Mouse (Mus musculus) stomach, embryonic 15.5 days (tissue): ENCODE data around the gene Osbp. TPM values are rescaled to one million over a fixed set of nuclear protein-coding genes. Genes with fewer than 3 reads are reported as not detected.

ENCODE experiments used
- ATAC-seq: fragments of 200-750 bp; cut with Nextera tagmentation; 2 replicates; pipeline ENCODE4 v1.8.0; 2017; ENCODE audit warnings: low read depth, moderate number of reproducible peaks, moderate TSS enrichment; ENCODE audit not compliant: insufficient read depth, low FRiP score
- H3K27ac ChIP-seq: fragments of 300-500 bp; sonication (generic); 2 replicates; pipeline ENCODE4 v1.5.1; 2015; ENCODE audit warnings: mild to moderate bottlenecking, inconsistent platforms
- H3K27me3 ChIP-seq: fragments of 300-500 bp; sonication (generic); replicated peaks from 2 replicates; pipeline ENCODE4 v1.6.1; 2015; ENCODE audit warnings: inconsistent platforms
- H3K36me3 ChIP-seq: fragments of 300-500 bp; sonication (generic); 2 replicates; pipeline ENCODE4 v1.6.1; 2015; ENCODE audit warnings: inconsistent platforms
- H3K4me1 ChIP-seq: fragments of 300-500 bp; sonication (generic); 2 replicates; pipeline ENCODE4 v1.6.1; 2015; ENCODE audit warnings: inconsistent platforms
- H3K4me2 ChIP-seq: fragments of 300-500 bp; sonication (generic); 2 replicates; pipeline ENCODE4 v1.6.1; 2015; ENCODE audit warnings: mild to moderate bottlenecking, inconsistent platforms
- H3K4me3 ChIP-seq: fragments of 300-500 bp; sonication (generic); replicated peaks from 2 replicates; pipeline ENCODE4 v1.5.1; 2015; ENCODE audit warnings: inconsistent platforms
- H3K9ac ChIP-seq: fragments of 300-500 bp; sonication (generic); 2 replicates; pipeline ENCODE4 v1.6.1; 2015; ENCODE audit warnings: inconsistent platforms
- H3K9me3 ChIP-seq: fragments of 300-500 bp; sonication (generic); 2 replicates; pipeline ENCODE4 v1.6.1; 2016; ENCODE audit warnings: inconsistent platforms
- WGBS: fragments of 180-500 bp; shearing (Covaris S2); methylation state at CpG from one replicate; pipeline ENCODE4 v1.1.7; 2015; 5-methylcytosine and 5-hydroxymethylcytosine counted together
- polyA plus RNA-seq: library from polyadenylated mRNA; unstranded; fragments of >200 nt; fragmentation: Nextera tagmentation; extraction: Ambion mirVana; gene quantifications from 2 replicates; pipeline ENCODE4 v1.2.1, GENCODE M21; 2015

Osbp gene
- polyA plus RNA-seq, 1 experiment from 2014 or later = 5.0 TPM

DNA sequence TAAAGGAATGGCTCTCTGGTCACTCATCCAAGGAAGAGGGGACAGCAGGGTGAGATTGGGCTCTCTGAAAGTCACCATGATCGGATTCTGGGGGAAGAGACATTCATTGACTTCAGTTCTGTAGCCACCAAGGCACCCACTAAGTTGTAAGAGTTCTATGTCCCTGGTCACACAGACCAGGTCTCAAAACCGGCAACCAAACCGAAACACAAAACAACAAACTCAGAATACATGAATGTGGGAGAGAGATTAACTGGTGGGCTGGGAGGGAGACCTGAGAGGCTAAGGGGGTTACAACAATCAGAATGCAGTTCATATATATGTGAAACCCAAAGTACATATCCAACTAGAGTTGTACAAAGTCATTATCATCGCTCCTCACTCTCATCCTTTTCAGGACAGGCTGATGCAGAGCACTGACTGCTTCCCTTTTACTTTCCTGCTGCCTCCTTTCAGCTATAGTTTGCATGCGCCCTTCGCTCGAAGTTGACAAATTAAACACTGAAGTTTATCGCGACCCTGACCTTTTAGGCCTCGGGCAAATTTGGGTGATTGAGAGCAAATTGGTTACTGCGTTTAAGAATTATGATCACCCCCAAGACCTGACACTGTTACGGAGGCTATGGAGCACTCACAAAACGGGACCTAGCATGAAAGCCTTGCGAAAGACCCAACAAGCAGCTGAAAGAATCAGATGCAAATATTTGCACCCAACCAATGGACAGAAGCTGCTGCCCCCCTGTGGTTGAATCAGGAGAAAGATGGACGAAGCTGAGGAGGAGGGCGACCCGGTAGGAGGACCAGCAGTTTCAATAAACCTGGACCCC, 41.6 kb downstream of the Osbp start:
- Histone ChIP-seq H3K9me3 (no peaks in the 10 kb centered on the region), H3K9ac (no peak overlapping the region), H3K4me2 (peak overlapping the region; percentile 68), H3K27ac (no peak overlapping the region), H3K27me3 (no peaks in the 10 kb centered on the region), H3K4me3 (peak overlapping the region; percentile 70), H3K4me1 (peaks cover 14% of the 10 kb centered on the region; the same call in 1 of the 2 replicates), H3K36me3 (no peaks in the 10 kb centered on the region)
- no peak for ATAC-seq
- 14% methylated on average over 17 of the region's 17 CpGs for WGBS

DNA sequence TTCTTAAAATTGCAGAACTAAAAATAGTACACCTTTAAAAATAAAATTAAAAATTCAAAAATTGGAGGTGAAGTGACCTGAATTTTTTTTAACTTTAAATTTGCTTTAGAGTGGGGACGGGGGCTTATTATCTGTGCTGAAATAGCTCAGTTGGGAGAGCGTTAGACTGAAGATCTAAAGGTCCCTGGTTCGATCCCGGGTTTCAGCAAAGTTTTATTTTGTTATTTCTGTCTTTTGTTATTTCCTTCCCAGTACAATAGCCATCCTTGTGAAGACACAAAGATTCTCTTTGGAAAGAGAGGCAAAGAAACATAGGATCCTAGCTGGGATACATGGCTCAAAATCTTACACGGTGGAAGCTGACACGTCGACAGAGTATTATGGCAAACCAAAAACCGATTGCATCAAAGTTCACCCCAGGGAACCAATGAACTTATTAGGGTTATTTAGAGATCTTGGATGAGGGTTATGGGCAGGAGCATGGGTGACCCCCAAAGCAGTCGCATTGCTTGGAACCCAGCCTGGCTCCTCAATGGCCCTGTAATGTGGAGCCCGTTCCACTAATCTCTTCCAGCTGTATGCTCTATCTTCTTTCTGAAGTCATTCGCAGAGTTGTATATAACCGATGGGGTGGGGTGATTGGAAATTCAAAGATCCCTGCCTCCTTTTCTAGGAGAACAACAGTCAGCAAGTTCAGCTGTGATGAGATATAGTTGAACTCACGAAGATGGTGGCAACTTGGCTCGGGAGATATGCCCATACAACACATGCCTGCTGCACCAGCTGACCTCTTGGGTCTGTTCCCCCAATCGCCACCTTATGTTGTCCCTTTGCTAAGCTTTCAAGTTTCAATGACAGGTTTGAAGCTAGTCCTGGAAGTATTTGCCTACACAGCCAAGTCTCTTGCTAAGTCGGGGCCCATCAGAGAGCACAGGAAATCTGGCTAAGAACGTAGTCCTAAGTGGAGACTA, 43.0 kb downstream of the Osbp start:
- no peak for ATAC-seq
- H3K36me3 ChIP-seq = no peaks in the 10 kb centered on the region
- 0 out of 2 replicates have a peak overlapping the region, but pooled peaks have one; percentile 1 for H3K27ac ChIP-seq
- H3K4me2 ChIP-seq = peak overlapping the region; percentile 6
- H3K4me3 ChIP-seq = no peak overlapping the region
- no peaks in the 10 kb centered on the region for H3K27me3 ChIP-seq
- H3K4me1 ChIP-seq = peaks cover 14% of the 10 kb centered on the region; the same call in 1 of the 2 replicates
- WGBS = 29% methylated on average over 17 of the region's 17 CpGs
- H3K9me3 ChIP-seq = no peaks in the 10 kb centered on the region
- H3K9ac ChIP-seq = no peak overlapping the region

DNA sequence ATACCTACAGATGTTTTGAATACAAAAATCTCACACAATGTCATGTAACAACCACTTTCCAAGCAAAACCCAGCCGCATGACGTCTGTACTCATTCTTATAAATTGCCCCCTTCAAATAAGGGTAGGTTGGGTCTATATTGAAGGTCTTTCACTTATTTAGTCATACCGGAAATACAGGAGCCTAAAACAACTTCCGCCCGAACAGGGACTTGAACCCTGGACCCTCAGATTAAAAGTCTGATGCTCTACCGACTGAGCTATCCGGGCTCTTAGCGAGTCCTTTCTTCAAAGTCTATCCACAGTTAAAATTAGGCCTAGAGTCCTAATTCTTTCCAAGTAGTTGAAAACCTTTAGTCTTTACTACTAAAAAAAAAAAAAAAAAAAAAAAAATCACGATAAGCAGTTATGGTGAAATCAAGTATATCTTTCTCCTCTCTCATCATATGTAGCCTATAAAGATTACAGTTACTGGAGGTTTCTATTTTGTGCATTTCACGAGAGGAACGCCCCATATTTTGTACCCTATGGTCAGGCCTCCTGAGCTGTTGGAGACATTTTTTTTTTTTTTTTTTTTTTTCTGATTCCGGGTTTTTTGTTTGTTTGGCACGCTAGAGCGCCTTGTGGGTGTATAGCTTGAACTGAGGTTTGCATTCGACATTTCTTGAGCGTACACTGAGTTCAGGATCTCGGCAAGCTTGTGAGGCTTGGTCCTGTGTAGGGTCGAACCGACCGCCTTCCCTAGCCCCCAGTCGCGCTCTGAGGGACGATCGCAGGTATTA, 44.0 kb downstream of the Osbp start:
- Histone ChIP-seq H3K4me1 (peaks cover 11% of the 10 kb centered on the region; the same call in 1 of the 2 replicates), H3K4me3 (peak overlapping the region; percentile 69), H3K9ac (peak overlapping the region; percentile 63; the same call in 1 of the 2 replicates), H3K4me2 (peak overlapping the region; percentile 75), H3K27ac (peak overlapping the region; percentile 91), H3K27me3 (no peaks in the 10 kb centered on the region), H3K36me3 (no peaks in the 10 kb centered on the region), H3K9me3 (no peaks in the 10 kb centered on the region)
- 1% methylated on average over 24 of the region's 24 CpGs for WGBS
- ATAC-seq = peak; percentile 21

GRCm38 (mm10) chr19:12010281-12010771, 44.6 kb downstream of the Osbp start:
- Histone ChIP-seq H3K36me3 (no peaks in the 10 kb centered on the region), H3K4me3 (peak overlapping the region; percentile 69), H3K9me3 (no peaks in the 10 kb centered on the region), H3K27ac (peak overlapping the region; percentile 91), H3K9ac (peak overlapping the region; percentile 63), H3K4me1 (peaks cover 9% of the 10 kb centered on the region; the same call in 1 of the 2 replicates), H3K27me3 (no peaks in the 10 kb centered on the region), H3K4me2 (peak overlapping the region; percentile 75)
- ATAC-seq = peak; percentile 16; the same call in 1 of the 2 replicates
- WGBS = under 1% methylated on average over 24 of the region's 24 CpGs

DNA sequence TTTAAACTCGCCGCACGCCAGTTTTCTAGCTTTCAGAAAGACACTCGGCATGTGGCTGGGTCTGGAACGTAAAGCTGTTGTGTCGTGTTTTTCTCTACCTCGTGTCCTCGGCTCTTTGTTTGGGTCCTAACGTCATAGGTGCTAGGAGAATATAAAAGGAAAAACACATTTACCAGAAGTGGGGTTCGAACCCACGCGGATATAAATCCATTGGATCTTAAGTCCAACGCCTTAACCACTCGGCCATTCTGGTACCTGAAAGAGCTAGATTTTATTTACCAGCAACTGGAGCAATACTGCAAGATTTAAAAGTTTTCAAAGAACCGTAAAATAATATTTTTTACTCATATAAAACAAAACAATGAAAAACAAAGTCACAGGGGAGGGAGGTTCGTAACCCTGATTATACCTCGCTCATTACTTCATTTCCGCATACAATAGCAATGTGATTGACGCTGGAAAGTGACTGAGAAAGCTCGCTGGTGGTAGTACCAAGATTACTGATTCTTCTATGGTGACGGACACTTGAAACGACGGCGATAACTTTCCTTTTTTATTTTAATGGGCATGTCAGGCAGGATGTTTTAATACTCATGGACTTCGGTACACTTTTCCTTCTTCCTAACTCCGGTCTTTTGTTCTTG, 45.3 kb downstream of the Osbp start:
- peak overlapping the region; percentile 63; the same call in 1 of the 2 replicates for H3K9ac ChIP-seq
- H3K27ac ChIP-seq = peak overlapping the region; percentile 91
- H3K4me3 ChIP-seq = peak overlapping the region; percentile 69
- H3K9me3 ChIP-seq = no peaks in the 10 kb centered on the region
- H3K4me2 ChIP-seq = peak overlapping the region; percentile 75
- no peaks in the 10 kb centered on the region for H3K36me3 ChIP-seq
- no peaks in the 10 kb centered on the region for H3K27me3 ChIP-seq
- ATAC-seq = peak; percentile 44
- peaks cover 9% of the 10 kb centered on the region; the same call in 1 of the 2 replicates for H3K4me1 ChIP-seq
- under 1% methylated on average over 26 of the region's 26 CpGs for WGBS

- H3K27ac ChIP-seq = peak overlapping the region; percentile 91
- peak overlapping the region; percentile 69 for H3K4me3 ChIP-seq
- H3K27me3 ChIP-seq = no peaks in the 10 kb centered on the region
- H3K36me3 ChIP-seq = no peaks in the 10 kb centered on the region
- 0 out of 2 replicates have a peak overlapping the region, but pooled peaks have one; percentile 26 for H3K9ac ChIP-seq
- no peaks in the 10 kb centered on the region for H3K9me3 ChIP-seq
- peak; percentile 80 for ATAC-seq
- WGBS = under 1% methylated on average over 49 of the region's 49 CpGs
- peaks cover 6% of the 10 kb centered on the region; the same call in 1 of the 2 replicates for H3K4me1 ChIP-seq
- peak overlapping the region; percentile 75 for H3K4me2 ChIP-seq
Measured at GRCm38 (mm10) chr19:12011560-12012556, 46.1 kb downstream of the Osbp start.

- H3K9ac ChIP-seq = no peak overlapping the region; the same call in 1 of the 2 replicates
- no peaks in the 10 kb centered on the region for H3K9me3 ChIP-seq
- H3K4me3 ChIP-seq = peak overlapping the region; percentile 69
- peaks cover 6% of the 10 kb centered on the region; the same call in 1 of the 2 replicates for H3K4me1 ChIP-seq
- no peaks in the 10 kb centered on the region for H3K36me3 ChIP-seq
- no peaks in the 10 kb centered on the region for H3K27me3 ChIP-seq
- WGBS = under 1% methylated on average over 10 of the region's 10 CpGs
- peak overlapping the region; percentile 75 for H3K4me2 ChIP-seq
- ATAC-seq = no peak
- H3K27ac ChIP-seq = no peak overlapping the region
Measured at GRCm38 (mm10) chr19:12012615-12013014, 46.9 kb downstream of the Osbp start.

GRCm38 (mm10) chr19:12013228-12013627, 47.5 kb downstream of the Osbp start:
- H3K4me3 ChIP-seq = peak overlapping the region; percentile 69
- no peaks in the 10 kb centered on the region for H3K36me3 ChIP-seq
- 0% methylated on average over 10 of the region's 12 CpGs for WGBS
- peak overlapping the region; percentile 75 for H3K4me2 ChIP-seq
- no peak for ATAC-seq
- no peaks in the 10 kb centered on the region for H3K27me3 ChIP-seq
- H3K4me1 ChIP-seq = peaks cover 6% of the 10 kb centered on the region; the same call in 1 of the 2 replicates
- H3K9ac ChIP-seq = no peak overlapping the region
- H3K27ac ChIP-seq = no peak overlapping the region
- H3K9me3 ChIP-seq = no peaks in the 10 kb centered on the region

GRCm38 (mm10) chr19:12015708-12016107, 50.0 kb downstream of the Osbp start:
- no peaks in the 10 kb centered on the region for H3K9me3 ChIP-seq
- no peak overlapping the region for H3K4me2 ChIP-seq
- no peaks in the 10 kb centered on the region for H3K36me3 ChIP-seq
- H3K9ac ChIP-seq = no peak overlapping the region
- no peak overlapping the region for H3K27ac ChIP-seq
- no peak for ATAC-seq
- no peak overlapping the region for H3K4me3 ChIP-seq
- no peaks in the 10 kb centered on the region for H3K4me1 ChIP-seq
- H3K27me3 ChIP-seq = no peaks in the 10 kb centered on the region
- WGBS = 67% methylated on average over 8 of the region's 8 CpGs

GRCm38 (mm10) chr19:12016192-12016591, 50.5 kb downstream of the Osbp start:
- WGBS = 77% methylated on average over 4 of the region's 4 CpGs
- H3K4me3 ChIP-seq = no peak overlapping the region
- H3K9ac ChIP-seq = no peak overlapping the region
- H3K4me1 ChIP-seq = no peaks in the 10 kb centered on the region
- no peak overlapping the region for H3K4me2 ChIP-seq
- no peak for ATAC-seq
- no peak overlapping the region for H3K27ac ChIP-seq
- no peaks in the 10 kb centered on the region for H3K9me3 ChIP-seq
- no peaks in the 10 kb centered on the region for H3K27me3 ChIP-seq
- H3K36me3 ChIP-seq = no peaks in the 10 kb centered on the region
